Mouse (Mus musculus) myocyte (in vitro differentiated cells): Measurements from ENCODE around the gene Zfp607b.

Source experiments
- E2F4 ChIP-seq: IDR thresholded peaks from one replicate; pipeline ENCODE4 v1.6.1; 2011; ENCODE audit warnings: mild to moderate bottlenecking, control low read depth, moderate library complexity; ENCODE audit not compliant: insufficient read depth
- MAX ChIP-seq: IDR thresholded peaks from one replicate; pipeline ENCODE4 v1.6.1; 2011; ENCODE audit warnings: low read depth, mild to moderate bottlenecking, control low read depth
- POLR2A ChIP-seq: IDR thresholded peaks from one replicate; pipeline ENCODE4 v1.6.1; 2011; ENCODE audit warnings: low read depth, mild to moderate bottlenecking, control low read depth, moderate library complexity; ENCODE audit not compliant: insufficient read length
- POLR2AphosphoS2 ChIP-seq: IDR thresholded peaks from one replicate; pipeline ENCODE4 v1.6.1; 2011; ENCODE audit warnings: low read depth, control low read depth; ENCODE audit not compliant: insufficient read length
- TCF12 ChIP-seq: IDR thresholded peaks from one replicate; pipeline ENCODE4 v1.6.1; 2011; ENCODE audit warnings: mild to moderate bottlenecking, control low read depth; ENCODE audit not compliant: poor library complexity, insufficient read depth, severe bottlenecking
- TCF3 ChIP-seq: IDR thresholded peaks from one replicate; pipeline ENCODE4 v1.6.1; 2011; ENCODE audit warnings: low read depth, control low read depth; ENCODE audit not compliant: insufficient read length

GRCm38 (mm10) chr7:27658712-27659663 lies 30.2 kb upstream of the Zfp607b start:
- no peak for TF ChIP-seq POLR2AphosphoS2
- no peak for TF ChIP-seq POLR2A
- TF ChIP-seq TCF3 = no peak
- no peak for TF ChIP-seq TCF12
- TF ChIP-seq E2F4 = no peak
- TF ChIP-seq MAX = no peak
